Mouse (Mus musculus) kidney, postnatal 10 days (tissue): Measurements from ENCODE around the gene Chrng.

Experiments
- DNase-seq: peaks from one replicate; pipeline ENCODE4 v3.0.0; 2021; ENCODE audit warnings: mixed read lengths

The Chrng gene

GRCm38 (mm10) chr1:87204465-87204864, at the start of gene Chrng:
Gene Chrng, plus strand, starts transcription at chr1:87204657.
- no peak for DNase-seq

GRCm38 (mm10) chr1:87155531-87156198, 48.8 kb upstream of the Chrng start:
- DNase-seq, result peak; percentile 38

GRCm38 (mm10) chr1:87156199-87156587, 48.3 kb upstream of the Chrng start, which contains the start of gene Ecel1:
Gene Ecel1, minus strand, starts transcription at chr1:87156521.
- no peak for DNase-seq

GRCm38 (mm10) chr1:87159396-87159795, 45.1 kb upstream of the Chrng start:
- no peak for DNase-seq

- DNase-seq, result no peak
Observed at GRCm38 (mm10) chr1:87164164-87164795, 40.2 kb upstream of the Chrng start.

- DNase-seq, result no peak
Observed at GRCm38 (mm10) chr1:87164796-87165184, 39.7 kb upstream of the Chrng start.

GRCm38 (mm10) chr1:87170458-87170857, 34.0 kb upstream of the Chrng start:
- no peak for DNase-seq

- no peak for DNase-seq
Observed at GRCm38 (mm10) chr1:87171312-87171711, 33.1 kb upstream of the Chrng start.

GRCm38 (mm10) chr1:87172316-87172715, 32.1 kb upstream of the Chrng start:
- no peak for DNase-seq

GRCm38 (mm10) chr1:87174006-87174955, 30.2 kb upstream of the Chrng start:
- DNase-seq, result peak; percentile 81

GRCm38 (mm10) chr1:87175852-87176292, 28.6 kb upstream of the Chrng start:
- DNase-seq, result peak; percentile 81

- DNase-seq, result no peak
Observed at GRCm38 (mm10) chr1:87180896-87181295, 23.6 kb upstream of the Chrng start.

GRCm38 (mm10) chr1:87183013-87183412, 21.4 kb upstream of the Chrng start, which contains the start of gene Prss56:
Gene Prss56, plus strand, starts transcription at chr1:87183313.
- no peak for DNase-seq

- DNase-seq, result no peak
Observed at GRCm38 (mm10) chr1:87183998-87184750, 20.3 kb upstream of the Chrng start.

GRCm38 (mm10) chr1:87184751-87185139, 19.7 kb upstream of the Chrng start:
- DNase-seq, result peak; percentile 88

- DNase-seq, result no peak
Observed at GRCm38 (mm10) chr1:87185526-87185925, 18.9 kb upstream of the Chrng start.

GRCm38 (mm10) chr1:87186261-87187036, 18.0 kb upstream of the Chrng start:
- DNase-seq, result no peak

- peak; percentile 85 for DNase-seq
Observed at GRCm38 (mm10) chr1:87187037-87187355, 17.5 kb upstream of the Chrng start.

- DNase-seq, result no peak
Observed at GRCm38 (mm10) chr1:87190429-87190828, 14.0 kb upstream of the Chrng start, which contains the start of gene Chrnd. Gene Chrnd, plus strand, starts transcription at chr1:87190607.

GRCm38 (mm10) chr1:87197296-87197695, 7.2 kb upstream of the Chrng start:
- DNase-seq, result no peak
